Mouse (Mus musculus) spleen, postnatal 14 days (tissue): Measurements from ENCODE around the gene Cd70.
"Not testable (repeated sequence)": the region's sequence is repeated elsewhere in the genome, so short reads cannot be mapped to it uniquely, and the experiment has no call there.

ENCODE experiments used
- DNase-seq, 2 experiments: peaks; one replicate each; pipeline ENCODE4 v3.0.0; 2021 to 2022; ENCODE audit warnings: low spot score in 2 of 2

Gene Cd70

DNA sequence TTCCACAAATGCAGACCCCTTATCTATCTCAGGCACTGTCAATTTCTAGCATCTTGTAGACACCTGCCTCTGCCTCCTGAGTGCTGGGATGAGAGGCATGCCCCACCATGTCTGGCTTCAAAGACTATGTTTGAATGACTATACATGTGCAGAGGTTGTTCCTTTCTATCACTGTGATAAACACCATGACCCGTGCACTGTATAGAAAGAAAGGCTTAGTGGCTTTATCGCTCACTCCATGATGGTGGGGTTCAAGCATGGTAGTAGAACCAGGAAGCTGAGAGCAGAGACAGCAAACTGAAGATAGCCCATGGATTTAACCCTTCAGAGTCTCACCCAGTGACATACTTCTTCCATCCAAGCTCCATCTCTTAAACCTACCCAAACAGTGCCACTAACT is 14.9 kb downstream of the Cd70 start:
- DNase-seq, result no peak

DNA sequence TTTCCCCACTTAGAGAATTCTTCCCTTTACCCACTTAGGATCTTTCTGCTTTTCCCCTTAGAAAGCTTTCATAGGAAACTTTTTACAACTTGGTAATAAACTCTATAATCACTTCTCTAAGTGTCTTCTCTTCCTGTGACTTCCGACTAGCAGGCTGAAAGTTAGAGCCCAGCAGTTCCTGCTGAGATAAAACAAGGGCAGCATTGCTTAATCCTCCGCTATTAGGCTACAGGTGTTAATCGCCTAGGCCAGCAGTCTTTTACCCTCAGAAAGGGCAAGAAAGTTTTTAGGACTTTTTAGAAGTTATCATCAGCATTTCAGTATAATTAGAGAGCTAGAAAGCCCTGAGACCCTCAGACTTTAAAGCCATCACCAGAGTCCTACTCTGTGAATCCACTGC is 15.6 kb downstream of the Cd70 start:
- DNase-seq, result not testable (repeated sequence)

DNA sequence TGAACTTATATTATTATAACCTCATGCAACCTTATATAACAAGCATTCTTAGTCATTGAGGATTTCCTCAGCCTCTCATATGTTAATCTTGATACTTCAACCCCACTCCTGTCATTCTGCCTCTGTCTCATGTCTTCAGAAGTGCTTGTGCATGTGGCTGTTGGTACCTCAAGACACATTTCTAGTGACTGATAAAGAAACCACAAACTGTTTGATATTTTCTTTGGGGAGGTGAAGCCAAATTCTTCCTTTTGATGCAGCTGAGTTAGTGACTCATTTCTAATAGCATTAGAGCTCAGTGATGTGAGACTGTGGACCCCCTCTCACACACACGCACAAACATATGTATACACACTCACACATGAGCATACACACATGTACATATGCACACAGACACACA is 17.8 kb downstream of the Cd70 start:
- no peak for DNase-seq

DNA sequence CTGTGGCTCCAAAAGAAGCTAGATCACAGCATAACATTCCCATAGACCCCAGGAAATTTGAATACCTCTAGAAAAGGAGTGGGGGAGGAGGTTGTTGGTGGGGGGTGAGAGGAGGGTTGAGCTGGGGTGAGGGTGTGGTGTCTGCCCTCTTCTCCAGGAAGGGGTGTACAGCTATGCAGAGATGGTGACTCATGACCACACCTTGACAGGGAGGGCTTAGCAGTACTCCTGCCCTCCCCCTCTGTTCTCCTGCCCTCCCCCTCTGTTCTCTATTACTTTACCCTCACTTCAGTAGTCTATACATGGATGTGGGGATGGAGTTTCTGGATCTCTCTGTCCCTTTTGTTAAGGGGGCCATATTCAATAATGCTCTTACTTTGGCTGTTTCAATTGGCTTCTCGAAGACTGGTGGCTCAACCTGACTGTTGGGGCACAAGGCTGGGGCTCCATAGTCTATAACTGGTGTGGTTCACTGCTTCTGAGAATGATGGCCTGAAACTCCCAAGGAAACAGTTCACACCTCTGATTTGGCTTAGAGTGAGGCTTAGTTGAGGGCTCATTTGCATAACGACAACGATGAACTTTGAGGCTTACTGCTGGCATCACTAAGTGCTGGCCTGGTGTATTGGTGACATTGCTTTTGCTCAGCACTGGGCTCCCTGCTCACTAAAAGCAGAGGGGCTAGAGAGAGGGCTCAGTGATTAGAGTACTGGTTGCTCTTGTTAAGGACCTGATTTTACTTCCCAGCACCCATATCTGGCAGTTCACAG is 23.5 kb downstream of the Cd70 start:
- no peak for DNase-seq

DNA sequence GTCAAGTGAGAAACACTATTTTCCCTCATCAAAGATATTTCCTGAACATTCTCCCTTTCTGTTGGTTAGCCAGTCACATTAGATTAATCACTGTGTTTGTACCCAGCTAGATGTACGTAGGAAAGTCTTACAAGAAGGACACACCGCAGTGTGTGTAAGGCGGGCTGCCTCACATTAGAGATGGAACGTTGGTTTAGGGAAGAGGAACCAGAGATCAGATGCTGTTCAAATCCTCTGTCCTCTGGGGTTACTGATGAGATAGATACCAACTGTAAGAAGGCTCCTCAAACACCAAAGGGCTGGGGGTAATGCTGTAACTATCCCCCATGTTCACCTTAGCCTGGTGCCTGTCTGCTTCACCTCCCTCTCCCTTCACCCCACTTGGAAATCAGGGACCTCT is 24.8 kb downstream of the Cd70 start:
- no peak for DNase-seq

DNA sequence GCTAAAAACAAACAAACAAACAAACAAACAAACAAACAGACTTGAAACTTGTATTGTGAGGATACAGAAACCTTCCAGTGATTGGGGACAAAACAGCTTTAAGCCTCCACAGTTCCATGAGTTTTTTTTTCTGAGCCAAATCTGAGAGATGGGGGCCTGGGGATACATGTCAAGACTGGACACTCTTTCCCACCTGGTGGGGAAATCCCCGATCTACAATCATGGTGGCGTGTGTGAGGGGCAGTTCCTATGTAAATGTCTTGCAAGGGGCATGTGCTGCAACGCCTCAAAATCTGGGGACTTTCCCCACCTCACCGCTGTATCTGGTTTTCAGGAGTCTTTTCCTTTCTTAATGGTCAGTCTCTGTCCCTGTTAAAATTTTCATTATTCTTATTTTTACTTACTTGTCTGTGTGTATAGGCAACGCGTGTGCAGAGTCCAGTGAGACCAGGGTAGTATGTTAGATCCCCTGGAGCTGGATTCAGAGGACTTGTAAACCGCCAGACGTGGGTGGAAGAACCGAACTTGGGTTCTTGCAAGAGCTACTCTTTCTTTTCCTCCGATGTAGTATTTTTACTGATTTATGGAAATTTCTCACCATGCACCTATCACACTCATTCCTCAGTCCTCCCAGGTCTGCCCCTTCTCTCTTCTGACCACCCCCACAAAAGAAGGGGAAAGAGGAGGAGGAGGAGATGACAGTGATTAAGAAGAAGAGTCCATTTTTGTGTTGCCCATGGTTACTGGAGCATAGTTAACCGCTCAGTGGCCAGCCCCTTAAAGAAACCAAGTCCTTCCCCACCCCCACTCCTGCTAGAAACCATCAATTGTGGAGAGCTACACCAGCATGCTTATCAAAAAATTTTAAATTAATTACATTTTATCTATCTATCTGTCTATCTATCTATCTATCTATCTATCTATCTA is 26.1 kb downstream of the Cd70 start:
- DNase-seq, result no peak

DNA sequence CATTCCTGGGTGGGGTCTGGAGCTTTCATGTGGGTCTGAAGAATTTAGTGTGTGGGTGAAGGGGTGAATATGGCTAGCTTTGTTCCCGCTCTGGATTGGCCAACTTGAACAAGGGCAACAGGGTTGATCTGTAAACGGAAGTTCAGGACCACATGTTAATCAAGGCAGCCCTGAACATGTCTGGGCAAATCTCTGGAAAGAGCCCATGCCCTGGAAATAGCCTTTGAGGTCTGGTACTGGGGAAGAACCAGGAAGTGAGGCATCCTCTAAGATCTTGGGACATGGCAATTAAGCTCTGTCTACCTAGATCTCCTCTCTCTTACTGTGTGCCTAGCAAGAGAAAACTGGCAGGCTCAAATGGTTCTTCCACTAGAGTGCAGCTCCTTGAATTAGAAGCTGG is 27.7 kb downstream of the Cd70 start:
- DNase-seq, result no peak

DNA sequence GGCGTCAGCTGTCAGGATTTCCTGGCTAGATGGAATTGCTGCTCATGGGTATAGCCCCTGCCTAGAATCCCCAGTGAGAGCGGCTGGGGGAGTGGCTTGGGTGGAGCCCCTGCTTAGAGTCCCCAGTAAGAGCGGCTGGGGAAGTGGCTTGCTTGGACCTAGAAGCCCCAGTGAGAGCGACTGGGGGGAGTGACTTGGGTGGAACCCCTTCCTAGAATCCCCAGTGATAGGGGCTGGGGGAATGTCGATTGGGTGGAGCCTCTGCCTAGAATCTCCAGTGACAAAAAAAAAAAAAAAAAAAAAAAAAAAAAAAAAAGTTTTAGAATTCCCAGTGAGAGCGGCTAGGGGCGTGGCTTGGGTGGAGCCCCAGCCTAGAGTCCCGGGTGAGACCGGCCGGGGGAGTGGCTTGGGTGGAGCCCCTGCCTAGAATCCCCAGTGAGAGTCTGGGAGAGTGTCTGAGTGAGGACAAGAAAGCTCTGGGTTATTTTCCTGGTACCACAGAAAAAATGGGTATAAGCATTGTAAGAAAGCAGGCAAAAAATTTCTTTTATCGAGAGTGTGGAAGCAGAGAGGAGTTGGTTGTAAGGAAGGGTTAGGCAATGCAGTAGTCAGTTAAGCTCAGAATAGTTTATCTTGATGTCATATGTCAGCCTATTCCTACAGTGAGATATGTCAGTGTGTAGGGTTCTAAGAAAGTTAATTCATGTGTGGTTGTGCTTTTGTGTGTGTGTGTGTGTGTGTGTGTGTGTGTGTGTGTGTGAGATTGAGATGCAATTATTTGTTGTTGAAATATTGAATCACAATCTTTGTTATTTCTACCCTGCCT is 30.8 kb downstream of the Cd70 start:
- no peak for DNase-seq

DNA sequence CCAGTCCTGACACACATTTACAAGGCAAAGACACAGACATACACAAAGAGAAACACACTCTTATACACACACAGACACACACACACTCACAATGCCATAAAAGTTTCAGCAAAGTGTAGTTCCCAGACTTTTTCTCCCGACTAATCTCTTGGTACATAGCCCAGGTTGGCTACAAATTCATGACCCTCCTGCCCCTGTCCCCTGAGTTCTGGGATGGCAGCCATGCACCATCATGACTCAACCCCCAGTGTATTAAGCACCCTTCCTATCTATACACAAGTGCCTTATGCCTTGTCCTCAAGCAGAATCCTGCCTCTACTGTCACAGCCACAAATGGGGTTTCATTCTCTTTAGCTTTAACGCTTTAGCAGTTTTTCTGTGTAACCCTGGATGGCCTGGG is 32.8 kb downstream of the Cd70 start:
- DNase-seq, result no peak

DNA sequence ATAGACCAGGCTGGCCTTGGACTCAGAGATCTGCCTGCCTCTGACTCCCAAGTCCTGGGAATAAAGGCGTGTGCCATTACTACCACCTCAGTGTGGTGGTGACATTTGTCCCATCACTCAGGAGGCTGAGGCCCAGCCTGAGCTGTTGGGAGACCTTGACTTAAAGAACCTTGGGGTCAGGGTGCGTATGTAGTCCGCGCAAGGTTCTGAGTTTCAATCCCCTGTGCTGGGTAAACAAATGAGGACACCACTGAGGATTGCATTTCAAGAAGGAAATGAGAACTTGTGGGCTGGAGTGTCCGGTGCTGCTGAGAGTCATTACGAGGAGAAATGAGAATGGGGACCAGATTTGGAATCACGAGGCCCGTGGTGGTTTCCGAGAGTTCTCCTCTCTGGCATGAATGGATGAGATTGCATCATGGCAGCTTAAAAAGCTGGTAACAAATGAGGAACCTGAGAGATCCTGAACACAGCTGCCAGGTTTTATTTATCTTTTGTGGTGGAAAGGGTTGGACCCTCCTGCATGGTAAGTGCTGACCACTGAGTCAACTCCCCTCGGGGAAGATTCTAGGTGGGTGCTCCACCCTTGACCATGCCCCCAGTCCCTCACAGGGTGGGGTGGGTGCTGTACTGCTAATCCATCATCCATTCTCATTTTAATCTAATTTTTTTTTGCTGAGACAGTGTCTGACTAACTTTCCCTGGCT is 36.7 kb downstream of the Cd70 start:
- DNase-seq, result no peak

DNA sequence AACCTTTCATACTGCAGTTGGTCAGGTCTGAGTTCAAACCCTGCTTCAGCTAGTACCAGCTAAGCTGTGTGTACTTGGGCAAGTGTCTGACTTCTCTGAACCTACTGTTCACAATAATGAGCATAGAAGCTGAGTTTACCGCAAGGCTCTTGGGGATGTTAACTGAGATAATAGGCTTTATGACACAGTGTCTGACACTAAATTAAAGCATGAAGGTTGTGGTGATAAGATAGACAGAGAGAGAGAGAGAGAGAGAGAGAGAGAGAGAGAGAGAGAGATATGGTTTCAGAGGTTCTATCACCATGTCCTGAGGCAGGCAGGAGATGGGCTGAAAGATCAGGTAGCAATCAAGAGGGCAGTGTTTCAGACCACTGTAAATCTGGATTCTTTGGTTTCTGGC is 39.6 kb downstream of the Cd70 start:
- no peak for DNase-seq

DNA sequence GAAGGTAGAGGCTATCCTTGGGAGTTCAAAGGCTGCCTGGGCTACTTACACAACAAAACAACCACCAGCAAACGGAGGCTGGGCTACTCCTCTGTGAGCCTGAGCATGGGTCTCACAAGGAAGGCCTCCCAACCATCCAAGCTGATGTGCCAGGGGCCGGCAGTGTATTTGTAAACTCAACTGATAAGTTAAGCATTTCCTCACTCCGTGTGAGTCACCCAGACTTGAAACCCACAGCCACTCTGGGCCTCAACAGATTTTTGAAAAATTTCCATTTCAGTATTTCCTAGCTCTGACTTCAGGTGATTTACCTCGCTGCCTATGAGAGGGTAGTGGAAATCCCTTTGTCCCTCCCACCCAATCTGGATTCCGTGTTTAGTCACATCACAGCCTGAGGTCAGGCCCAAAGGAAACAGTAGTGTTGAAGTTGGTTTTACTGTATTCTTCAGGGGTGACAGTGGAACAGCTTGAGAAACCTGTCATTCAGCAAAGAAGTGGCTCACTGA is 40.9 kb downstream of the Cd70 start:
- no peak for DNase-seq

DNA sequence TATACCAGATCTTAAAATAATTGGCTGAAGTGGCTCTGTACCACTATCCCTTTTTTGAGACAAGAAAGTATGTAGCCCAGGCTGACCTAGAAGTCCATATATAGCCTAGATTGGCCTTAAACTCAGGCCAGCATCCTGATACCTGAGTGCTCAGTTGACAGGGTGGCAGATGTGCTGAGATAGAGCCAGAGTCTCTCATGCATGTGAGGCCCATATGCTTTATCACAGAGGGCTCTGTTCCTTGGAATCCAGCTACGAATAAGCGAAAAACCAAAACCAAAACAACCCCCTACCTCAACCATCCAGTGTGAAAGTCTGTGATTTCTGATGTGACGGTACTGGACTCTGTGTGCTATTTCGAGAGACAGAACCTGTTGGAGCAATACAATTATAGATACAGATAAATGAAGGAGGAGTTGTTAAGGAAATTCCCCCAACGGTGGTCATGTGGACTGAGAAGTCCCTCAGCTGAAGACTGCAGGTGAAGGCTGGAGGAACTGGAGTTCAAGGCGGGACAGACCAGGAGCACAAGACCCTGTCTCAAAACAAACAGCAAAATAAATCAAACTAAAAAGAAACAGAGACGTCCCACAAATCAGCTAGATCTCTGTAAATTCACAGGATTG is 41.4 kb downstream of the Cd70 start:
- DNase-seq, result no peak

DNA sequence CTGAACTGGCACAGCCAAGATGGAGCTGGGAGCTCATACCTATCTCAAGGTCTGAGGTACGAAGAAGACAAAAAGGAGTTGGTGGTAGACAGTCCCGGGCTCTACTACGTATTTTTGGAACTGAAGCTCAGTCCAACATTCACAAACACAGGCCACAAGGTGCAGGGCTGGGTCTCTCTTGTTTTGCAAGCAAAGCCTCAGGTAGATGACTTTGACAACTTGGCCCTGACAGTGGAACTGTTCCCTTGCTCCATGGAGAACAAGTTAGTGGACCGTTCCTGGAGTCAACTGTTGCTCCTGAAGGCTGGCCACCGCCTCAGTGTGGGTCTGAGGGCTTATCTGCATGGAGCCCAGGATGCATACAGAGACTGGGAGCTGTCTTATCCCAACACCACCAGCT is 42.5 kb downstream of the Cd70 start:
- no peak for DNase-seq

DNA sequence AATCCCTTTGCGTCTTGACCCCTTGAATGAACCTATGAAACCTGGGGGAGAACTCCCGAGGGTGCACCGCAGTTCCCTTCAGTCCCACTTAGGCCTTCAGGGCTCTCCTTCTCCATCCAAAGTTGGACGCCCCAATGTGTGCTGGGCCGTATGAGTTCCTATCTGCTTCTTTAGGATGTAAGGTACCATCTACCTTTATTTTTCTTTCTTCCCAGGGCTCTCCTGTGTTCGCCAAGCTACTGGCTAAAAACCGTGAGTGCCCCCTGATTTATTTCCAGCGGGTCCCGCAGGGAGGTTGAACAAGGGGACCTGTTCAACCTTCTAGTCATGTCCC is 43.6 kb downstream of the Cd70 start:
- DNase-seq, result no peak

DNA sequence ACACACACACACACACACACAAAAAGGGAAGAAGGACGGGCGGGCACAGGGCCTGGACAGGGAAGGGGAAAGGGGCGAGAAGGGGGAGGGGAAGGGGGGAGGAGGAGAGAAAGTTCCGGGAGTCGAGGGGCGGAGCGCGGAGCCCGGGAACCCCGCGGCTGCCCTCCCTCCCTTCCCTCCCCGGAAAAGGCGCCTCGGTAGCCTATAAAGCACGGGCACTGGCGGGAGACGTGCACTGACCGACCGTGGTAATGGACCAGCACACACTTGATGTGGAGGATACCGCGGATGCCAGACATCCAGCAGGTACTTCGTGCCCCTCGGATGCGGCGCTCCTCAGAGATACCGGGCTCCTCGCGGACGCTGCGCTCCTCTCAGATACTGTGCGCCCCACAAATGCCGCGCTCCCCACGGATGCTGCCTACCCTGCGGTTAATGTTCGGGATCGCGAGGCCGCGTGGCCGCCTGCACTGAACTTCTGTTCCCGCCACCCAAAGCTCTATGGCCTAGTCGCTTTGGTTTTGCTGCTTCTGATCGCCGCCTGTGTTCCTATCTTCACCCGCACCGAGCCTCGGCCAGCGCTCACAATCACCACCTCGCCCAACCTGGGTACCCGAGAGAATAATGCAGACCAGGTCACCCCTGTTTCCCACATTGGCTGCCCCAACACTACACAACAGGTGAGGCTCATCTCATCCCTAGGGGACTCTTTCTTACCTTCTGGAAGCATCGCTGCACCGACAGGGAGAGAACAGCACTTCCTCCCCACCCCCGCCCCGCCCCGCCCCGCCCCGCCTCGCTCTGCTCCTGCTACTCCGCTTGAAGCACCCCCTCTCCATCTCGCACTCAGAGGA is 44.2 kb downstream of the Cd70 start, which contains the start of gene Tnfsf9:
Tnfsf9 (plus strand) TSS at position 145 of the 854 bp plus-strand sequence.
- peak in 1 of 2 experiments; percentile 7 for DNase-seq

DNA sequence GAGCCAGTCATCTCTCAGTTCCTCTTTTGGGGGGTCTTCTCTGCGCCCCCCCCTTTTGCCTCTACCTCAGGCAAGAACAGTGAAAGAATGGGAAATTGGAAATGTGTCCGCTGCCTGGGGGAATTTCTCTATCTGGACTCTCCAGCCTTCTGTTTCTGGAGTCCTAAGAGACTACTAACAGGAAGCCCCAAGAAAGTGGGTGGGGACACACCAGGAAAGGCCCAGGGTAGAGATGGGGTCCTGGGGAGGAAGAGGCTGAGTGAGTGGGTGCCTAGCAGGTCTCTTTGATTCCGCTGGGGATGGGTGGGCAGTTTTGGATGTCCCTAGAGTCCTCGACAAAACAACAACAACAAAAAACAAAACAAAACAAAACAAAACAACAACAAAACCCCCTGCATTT is 45.1 kb downstream of the Cd70 start:
- no peak for DNase-seq

DNA sequence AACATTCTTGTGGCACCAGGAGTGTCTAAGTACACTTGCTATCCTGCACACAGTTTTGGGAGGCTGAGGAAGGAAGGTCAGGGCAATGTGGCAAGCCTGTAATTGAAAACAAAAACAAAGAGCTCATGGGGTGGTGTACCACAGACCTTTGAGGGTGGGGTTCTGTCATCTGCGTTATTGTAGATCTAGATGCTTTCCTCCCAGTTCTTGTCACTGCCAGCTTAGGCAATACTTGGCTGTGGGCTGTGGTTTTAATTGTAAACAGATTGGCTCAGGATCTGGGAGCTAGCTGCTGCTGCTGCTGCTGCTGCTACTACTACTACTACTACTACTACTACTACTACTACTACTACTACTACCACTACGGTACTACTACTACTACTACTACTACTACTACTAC is 47.3 kb downstream of the Cd70 start:
- DNase-seq, result no peak

DNA sequence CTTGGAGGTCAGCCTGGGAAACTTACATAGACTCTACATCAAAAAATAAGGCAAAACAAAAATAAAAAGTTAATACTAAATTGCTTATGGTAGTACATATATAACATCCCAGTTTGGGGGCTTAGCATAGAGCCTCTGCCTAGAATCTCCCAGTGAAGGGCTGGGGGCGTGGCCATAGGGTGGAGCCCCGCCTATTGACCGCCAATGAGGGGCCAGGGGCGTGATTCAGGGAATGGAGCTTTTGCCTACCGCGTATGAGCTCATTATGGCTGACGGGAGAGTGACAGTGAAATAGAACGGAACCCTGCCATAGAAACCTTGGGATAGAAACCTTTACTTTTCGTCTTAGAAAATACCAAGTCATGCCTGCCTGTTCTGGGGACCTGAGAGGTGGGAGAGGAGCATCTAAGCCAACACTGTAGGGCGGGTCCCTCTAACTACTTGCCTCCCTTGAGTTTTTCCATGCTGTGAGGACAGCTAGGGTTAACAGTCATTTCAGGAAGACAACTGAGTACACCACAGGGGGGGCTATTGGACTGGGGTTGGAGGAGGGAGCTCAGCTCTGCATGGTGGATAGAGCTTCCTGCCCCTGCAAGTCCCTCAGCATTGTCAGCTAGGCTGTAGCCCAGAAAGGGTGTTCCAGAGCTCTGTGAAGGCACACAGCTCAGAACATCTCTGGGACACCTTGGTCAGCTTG is 49.8 kb downstream of the Cd70 start:
- DNase-seq, result no peak
